Mouse (Mus musculus): ENCODE data around the gene Ppp1r9a. TPM values are rescaled to one million over a fixed set of nuclear protein-coding genes. Genes with fewer than 3 reads are reported as not detected.

The Ppp1r9a gene
- polyA plus RNA-seq, 2 experiments = 2.6 to 3.0 TPM

- Histone ChIP-seq H3K36me3 (replicated peaks; ENCODE audit: control insufficient read depth, insufficient read depth, low read depth) (no peaks in the 10 kb centered on the region), H3K4me3 (ENCODE audit: insufficient read depth in 1 of 2, low read depth in 2 of 2, low read length in 2 of 2) (no peak overlapping the region), H3K4me2 (ENCODE audit: low read depth) (no peak overlapping the region), H3K27me3 (ENCODE audit: control insufficient read depth, insufficient read depth, low read length) (no peaks in the 10 kb centered on the region), H3K9me3 (ENCODE audit: control insufficient read depth, low read length) (no peaks in the 10 kb centered on the region), H3K4me1 (replicated peaks; ENCODE audit: control insufficient read depth in 2 of 2, insufficient read depth in 2 of 2, low read length in 1 of 2) (peaks cover 0 to 3% of the 10 kb centered on the region in 2 experiments; a peak in 2 of 4 replicates), H3K9ac (replicated peaks) (no peak overlapping the region), H3K27ac (no peak overlapping the region)
- WGBS (ENCODE audit: insufficient replicate concordance) = 57% methylated on average over 2 of the region's 2 CpGs
- ATAC-seq (ENCODE audit: insufficient read depth) (no peak), DNase-seq (ENCODE audit: low read depth in 3 of 3, low spot score in 3 of 3) (no peak)
- TF ChIP-seq EP300 (IDR thresholded peaks at IDR 0.05; ENCODE audit: low read depth) (no peak), CTCF (IDR thresholded peaks at IDR 0.05; ENCODE audit: low read depth) (no peak)
Measured at GRCm38 (mm10) chr6:5015173-5015572, 112.5 kb downstream of the Ppp1r9a start.

GRCm38 (mm10) chr6:5017945-5018511 is 115.3 kb downstream of the Ppp1r9a start:
- ATAC-seq (ENCODE audit: insufficient read depth) = no peak
- DNase-seq (ENCODE audit: low read depth in 3 of 3, low spot score in 3 of 3) = no peak
- Histone ChIP-seq H3K9me3 (ENCODE audit: control insufficient read depth, low read length) (no peaks in the 10 kb centered on the region), H3K9ac (replicated peaks) (no peak overlapping the region), H3K36me3 (replicated peaks; ENCODE audit: control insufficient read depth, insufficient read depth, low read depth) (no peaks in the 10 kb centered on the region), H3K4me2 (ENCODE audit: low read depth) (no peak overlapping the region), H3K4me1 (replicated peaks; ENCODE audit: control insufficient read depth in 2 of 2, insufficient read depth in 2 of 2, low read length in 1 of 2) (peaks cover 0 to 3% of the 10 kb centered on the region in 2 experiments; a peak in 2 of 4 replicates), H3K27me3 (ENCODE audit: control insufficient read depth, insufficient read depth, low read length) (no peaks in the 10 kb centered on the region), H3K27ac (no peak overlapping the region), H3K4me3 (ENCODE audit: insufficient read depth in 1 of 2, low read depth in 2 of 2, low read length in 2 of 2) (no peak overlapping the region)
- no peak for TF ChIP-seq EP300 (IDR thresholded peaks at IDR 0.05; ENCODE audit: low read depth)
- TF ChIP-seq CTCF (IDR thresholded peaks at IDR 0.05; ENCODE audit: low read depth) = no peak
- 54% methylated on average over 6 of the region's 6 CpGs for WGBS (ENCODE audit: insufficient replicate concordance)

- Histone ChIP-seq H3K9ac (replicated peaks) (no peak overlapping the region), H3K4me1 (replicated peaks; ENCODE audit: control insufficient read depth in 2 of 2, insufficient read depth in 2 of 2, low read length in 1 of 2) (no peaks in the 10 kb centered on the region; a peak in 1 of 4 replicates), H3K27me3 (ENCODE audit: control insufficient read depth, insufficient read depth, low read length) (no peaks in the 10 kb centered on the region), H3K4me2 (ENCODE audit: low read depth) (no peak overlapping the region), H3K27ac (no peak overlapping the region), H3K4me3 (ENCODE audit: insufficient read depth in 1 of 2, low read depth in 2 of 2, low read length in 2 of 2) (no peak overlapping the region), H3K36me3 (replicated peaks; ENCODE audit: control insufficient read depth, insufficient read depth, low read depth) (no peaks in the 10 kb centered on the region), H3K9me3 (ENCODE audit: control insufficient read depth, low read length) (no peaks in the 10 kb centered on the region)
- TF ChIP-seq CTCF (IDR thresholded peaks at IDR 0.05; ENCODE audit: low read depth) = no peak
- TF ChIP-seq EP300 (IDR thresholded peaks at IDR 0.05; ENCODE audit: low read depth) = no peak
- 44% methylated on average over 5 of the region's 5 CpGs for whole genome bisulfite sequencing (ENCODE audit: insufficient replicate concordance)
- DNase-seq (ENCODE audit: low read depth in 3 of 3, low spot score in 3 of 3) (no peak), ATAC-seq (ENCODE audit: insufficient read depth) (no peak)
Measured at GRCm38 (mm10) chr6:5019208-5019607, 116.5 kb downstream of the Ppp1r9a start.

- Histone ChIP-seq H3K4me3 (ENCODE audit: insufficient read depth in 1 of 2, low read depth in 2 of 2, low read length in 2 of 2) (no peak overlapping the region), H3K27me3 (ENCODE audit: control insufficient read depth, insufficient read depth, low read length) (no peaks in the 10 kb centered on the region), H3K4me1 (replicated peaks; ENCODE audit: control insufficient read depth in 2 of 2, insufficient read depth in 2 of 2, low read length in 1 of 2) (no peaks in the 10 kb centered on the region; a peak in 1 of 4 replicates), H3K9ac (replicated peaks) (no peak overlapping the region), H3K9me3 (ENCODE audit: control insufficient read depth, low read length) (no peaks in the 10 kb centered on the region), H3K4me2 (ENCODE audit: low read depth) (no peak overlapping the region), H3K27ac (no peak overlapping the region), H3K36me3 (replicated peaks; ENCODE audit: control insufficient read depth, insufficient read depth, low read depth) (no peaks in the 10 kb centered on the region)
- ATAC-seq (ENCODE audit: insufficient read depth) = no peak
- WGBS (ENCODE audit: insufficient replicate concordance) = 32% methylated on average over 2 of the region's 2 CpGs
- no peak for DNase-seq (ENCODE audit: low read depth in 3 of 3, low spot score in 3 of 3)
- TF ChIP-seq CTCF (IDR thresholded peaks at IDR 0.05; ENCODE audit: low read depth) (no peak), EP300 (IDR thresholded peaks at IDR 0.05; ENCODE audit: low read depth) (no peak)
Measured at GRCm38 (mm10) chr6:5019969-5020368, 117.3 kb downstream of the Ppp1r9a start.

- TF ChIP-seq CTCF (IDR thresholded peaks at IDR 0.05; ENCODE audit: low read depth) = no peak
- TF ChIP-seq EP300 (IDR thresholded peaks at IDR 0.05; ENCODE audit: low read depth) = no peak
- H3K27ac ChIP-seq = no peak overlapping the region
- H3K9me3 ChIP-seq (ENCODE audit: control insufficient read depth, low read length) = no peaks in the 10 kb centered on the region
- H3K36me3 ChIP-seq (replicated peaks; ENCODE audit: control insufficient read depth, insufficient read depth, low read depth) = no peaks in the 10 kb centered on the region
- ATAC-seq (ENCODE audit: insufficient read depth) = no peak
- no peak overlapping the region for H3K9ac ChIP-seq (replicated peaks)
- DNase-seq (ENCODE audit: low read depth in 3 of 3, low spot score in 3 of 3) = no peak
- H3K27me3 ChIP-seq (ENCODE audit: control insufficient read depth, insufficient read depth, low read length) = no peaks in the 10 kb centered on the region
- H3K4me2 ChIP-seq (ENCODE audit: low read depth) = no peak overlapping the region
- WGBS (ENCODE audit: insufficient replicate concordance) = 48% methylated on average over 1 of the region's 1 CpGs
- H3K4me3 ChIP-seq (ENCODE audit: insufficient read depth in 1 of 2, low read depth in 2 of 2, low read length in 2 of 2) = no peak overlapping the region
- H3K4me1 ChIP-seq (replicated peaks; ENCODE audit: control insufficient read depth in 2 of 2, insufficient read depth in 2 of 2, low read length in 1 of 2) = no peaks in the 10 kb centered on the region; a peak in 1 of 4 replicates
Measured at GRCm38 (mm10) chr6:5020510-5020909, 117.8 kb downstream of the Ppp1r9a start.
